Mouse (Mus musculus): ENCODE results near the gene Nfatc2.
A peak's percentile ranks its signal among the peaks of the same experiment; 100 is the strongest.

Gene Nfatc2

GRCm38 (mm10) chr2:168579109-168579508, 22.3 kb downstream of the Nfatc2 start:
- DNase-seq (ENCODE audit: low spot score in 2 of 2) = no peak

- no peak for DNase-seq (ENCODE audit: low spot score in 2 of 2)
Measured at GRCm38 (mm10) chr2:168578132-168578531, 23.3 kb downstream of the Nfatc2 start.

GRCm38 (mm10) chr2:168577381-168577780, 24.1 kb downstream of the Nfatc2 start:
- DNase-seq (ENCODE audit: low spot score in 2 of 2) = no peak

- no peak for DNase-seq (ENCODE audit: low spot score in 2 of 2)
Measured at GRCm38 (mm10) chr2:168575834-168576233, 25.6 kb downstream of the Nfatc2 start.

- DNase-seq (ENCODE audit: low spot score in 2 of 2) = no peak
Measured at GRCm38 (mm10) chr2:168574934-168575333, 26.5 kb downstream of the Nfatc2 start.

GRCm38 (mm10) chr2:168573866-168574265, 27.6 kb downstream of the Nfatc2 start:
- DNase-seq (ENCODE audit: low spot score in 2 of 2) = no peak

GRCm38 (mm10) chr2:168571241-168571640, 30.2 kb downstream of the Nfatc2 start:
- DNase-seq (ENCODE audit: low spot score in 2 of 2) = no peak

GRCm38 (mm10) chr2:168565538-168566253, 35.8 kb downstream of the Nfatc2 start:
- DNase-seq (ENCODE audit: low spot score in 2 of 2) = no peak

GRCm38 (mm10) chr2:168563184-168563583, 38.3 kb downstream of the Nfatc2 start:
- no peak for DNase-seq (ENCODE audit: low spot score in 2 of 2)

GRCm38 (mm10) chr2:168557035-168557434, 44.4 kb downstream of the Nfatc2 start:
- DNase-seq (ENCODE audit: low spot score in 2 of 2) = no peak

- DNase-seq (ENCODE audit: low spot score in 2 of 2) = no peak
Measured at GRCm38 (mm10) chr2:168555897-168556670, 45.4 kb downstream of the Nfatc2 start.

- no peak for DNase-seq (ENCODE audit: low spot score in 2 of 2)
Measured at GRCm38 (mm10) chr2:168553541-168553961, 47.9 kb downstream of the Nfatc2 start.

- no peak for DNase-seq (ENCODE audit: low spot score in 2 of 2)
Measured at GRCm38 (mm10) chr2:168552405-168552804, 49.1 kb downstream of the Nfatc2 start.

- DNase-seq (ENCODE audit: low spot score in 2 of 2) = no peak
Measured at GRCm38 (mm10) chr2:168551218-168551617, 50.2 kb downstream of the Nfatc2 start.

- no peak for DNase-seq (ENCODE audit: low spot score in 2 of 2)
Measured at GRCm38 (mm10) chr2:168549326-168549725, 52.1 kb downstream of the Nfatc2 start.

GRCm38 (mm10) chr2:168548008-168548407, 53.4 kb downstream of the Nfatc2 start:
- DNase-seq (ENCODE audit: low spot score in 2 of 2) = no peak

GRCm38 (mm10) chr2:168545901-168546557, 55.4 kb downstream of the Nfatc2 start:
- DNase-seq (ENCODE audit: low spot score in 2 of 2) = no peak

- peak in 1 of 2 experiments; percentile 69 for DNase-seq (ENCODE audit: low spot score in 2 of 2)
Measured at GRCm38 (mm10) chr2:168544102-168544501, 57.4 kb downstream of the Nfatc2 start.

- DNase-seq (ENCODE audit: low spot score in 2 of 2) = no peak
Measured at GRCm38 (mm10) chr2:168543026-168543425, 58.4 kb downstream of the Nfatc2 start.

- no peak for DNase-seq (ENCODE audit: low spot score in 2 of 2)
Measured at GRCm38 (mm10) chr2:168541223-168541622, 60.2 kb downstream of the Nfatc2 start.

GRCm38 (mm10) chr2:168539594-168540222, 61.7 kb downstream of the Nfatc2 start:
- no peak for DNase-seq (ENCODE audit: low spot score in 2 of 2)

- no peak for DNase-seq (ENCODE audit: low spot score in 2 of 2)
Measured at GRCm38 (mm10) chr2:168539026-168539425, 62.4 kb downstream of the Nfatc2 start.
